Mouse (Mus musculus) liver, adult 2 months (tissue): ENCODE data around the gene Arl11.

ENCODE experiments used
- CTCF ChIP-seq: fragments of 200-500 bp; IDR thresholded peaks from 2 replicates; pipeline ENCODE4 v1.5.1; 2011; ENCODE audit warnings: low read depth, low read length, control low read depth
- POLR2A ChIP-seq: fragments of 200-500 bp; IDR thresholded peaks from 2 replicates; pipeline ENCODE4 v1.6.1; 2011; ENCODE audit warnings: low read length, control low read depth; ENCODE audit not compliant: insufficient read depth; ENCODE audit errors: extremely low read depth

DNA sequence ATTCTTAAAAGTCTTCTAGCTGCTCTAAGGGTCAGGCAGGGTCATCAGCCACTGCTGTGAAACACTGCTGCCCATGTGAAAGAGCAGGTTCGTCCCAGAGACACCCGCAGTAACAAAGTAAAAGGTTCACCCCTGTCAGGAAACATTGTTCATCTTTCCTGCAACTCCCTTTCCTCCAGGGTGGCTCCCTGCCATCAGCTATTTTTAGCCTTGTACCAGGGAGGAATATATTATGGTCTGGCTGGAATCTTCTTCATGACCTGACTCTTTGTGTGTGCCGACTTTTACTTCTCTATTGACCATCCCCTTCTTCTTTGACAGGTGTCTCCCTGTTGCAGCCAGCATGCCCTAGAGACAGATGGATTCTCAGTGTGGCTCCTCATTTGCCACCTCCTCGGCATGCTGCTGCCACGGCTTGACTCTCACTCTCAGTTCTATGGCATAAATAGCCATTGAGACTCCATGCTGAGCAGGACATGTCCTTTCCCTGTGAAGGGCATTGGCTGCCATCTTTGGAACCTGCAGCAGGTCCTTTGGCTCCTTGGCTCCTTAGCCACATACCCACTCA is 41.6 kb upstream of the Arl11 start:
- TF ChIP-seq CTCF (no peak), POLR2A (no peak)
